Mouse (Mus musculus) layer of hippocampus, adult 18-20 months (tissue): ENCODE data around the gene Bbx. TPM values are rescaled to one million over a fixed set of nuclear protein-coding genes. Genes with fewer than 3 reads are reported as not detected.

ENCODE experiments used
- DNase-seq, 2 experiments: peaks; one replicate each; pipeline ENCODE4 v3.0.0; 2022; ENCODE audit warnings: low spot score in 2 of 2
- total RNA-seq, 2 experiments: library from RNA; stranded (reverse); gene quantifications; 2 replicates each; pipeline ENCODE4 v1.2.3; 2021

Gene Bbx
- total RNA-seq, 2 experiments from 2014 or later = 28.0 to 30.0 TPM

- no peak for DNase-seq
Measured at GRCm38 (mm10) chr16:50399775-50400174, 32.4 kb downstream of the Bbx start.

- no peak for DNase-seq
Measured at GRCm38 (mm10) chr16:50398564-50398963, 33.6 kb downstream of the Bbx start.

- DNase-seq = no peak
Measured at GRCm38 (mm10) chr16:50395928-50396612, 36.1 kb downstream of the Bbx start.

- no peak for DNase-seq
Measured at GRCm38 (mm10) chr16:50388499-50388898, 43.7 kb downstream of the Bbx start.

- no peak for DNase-seq
Measured at GRCm38 (mm10) chr16:50383541-50383940, 48.6 kb downstream of the Bbx start.

GRCm38 (mm10) chr16:50381351-50381746, 50.8 kb downstream of the Bbx start:
- peak; percentile 22 to 49 for DNase-seq

GRCm38 (mm10) chr16:50380682-50381350, 51.4 kb downstream of the Bbx start:
- DNase-seq = peak; percentile 69 to 84

GRCm38 (mm10) chr16:50380232-50380631, 52.0 kb downstream of the Bbx start:
- DNase-seq = no peak

GRCm38 (mm10) chr16:50374611-50375010, 57.6 kb downstream of the Bbx start:
- peak in 1 of 2 experiments; percentile 29 for DNase-seq

GRCm38 (mm10) chr16:50373685-50374084, 58.5 kb downstream of the Bbx start:
- no peak for DNase-seq

- no peak for DNase-seq
Measured at GRCm38 (mm10) chr16:50372543-50372942, 59.6 kb downstream of the Bbx start.

- no peak for DNase-seq
Measured at GRCm38 (mm10) chr16:50371460-50371859, 60.7 kb downstream of the Bbx start.

GRCm38 (mm10) chr16:50370423-50370822, 61.8 kb downstream of the Bbx start:
- DNase-seq = no peak

- no peak for DNase-seq
Measured at GRCm38 (mm10) chr16:50366556-50366955, 65.6 kb downstream of the Bbx start.

- DNase-seq = peak; percentile 54 to 68
Measured at GRCm38 (mm10) chr16:50364189-50365059, 67.8 kb downstream of the Bbx start.

- DNase-seq = peak in 1 of 2 experiments; percentile 15
Measured at GRCm38 (mm10) chr16:50363443-50364188, 68.6 kb downstream of the Bbx start.

- DNase-seq = no peak
Measured at GRCm38 (mm10) chr16:50360631-50361030, 71.6 kb downstream of the Bbx start.

- DNase-seq = no peak
Measured at GRCm38 (mm10) chr16:50329684-50330083, 102.5 kb downstream of the Bbx start.

GRCm38 (mm10) chr16:50324746-50325145, 107.4 kb downstream of the Bbx start:
- no peak for DNase-seq

GRCm38 (mm10) chr16:50324292-50324691, 107.9 kb downstream of the Bbx start:
- no peak for DNase-seq

GRCm38 (mm10) chr16:50321368-50321767, 110.8 kb downstream of the Bbx start:
- no peak for DNase-seq
